Mouse (Mus musculus) cortical plate, adult 2 months (tissue): ENCODE measurements at regions not wholly inside any gene's neighbourhood (a gene's known extent, or its start where the extent isn't known, plus 50 kb on each side); places are given as distances from the start of the nearest gene placed in this dataset.

Experiments used
- CTCF ChIP-seq: fragments of 200-500 bp; IDR thresholded peaks from 2 replicates; pipeline ENCODE4 v1.5.1; 2011; ENCODE audit warnings: mild to moderate bottlenecking, control low read depth, low read length; ENCODE audit not compliant: insufficient read depth; ENCODE audit errors: extremely low read depth
- POLR2A ChIP-seq: fragments of 200-500 bp; IDR thresholded peaks from 2 replicates; pipeline ENCODE4 v1.6.1; 2011; ENCODE audit warnings: mild to moderate bottlenecking, low read length, control low read depth; ENCODE audit not compliant: insufficient read depth; ENCODE audit errors: extremely low read depth

DNA sequence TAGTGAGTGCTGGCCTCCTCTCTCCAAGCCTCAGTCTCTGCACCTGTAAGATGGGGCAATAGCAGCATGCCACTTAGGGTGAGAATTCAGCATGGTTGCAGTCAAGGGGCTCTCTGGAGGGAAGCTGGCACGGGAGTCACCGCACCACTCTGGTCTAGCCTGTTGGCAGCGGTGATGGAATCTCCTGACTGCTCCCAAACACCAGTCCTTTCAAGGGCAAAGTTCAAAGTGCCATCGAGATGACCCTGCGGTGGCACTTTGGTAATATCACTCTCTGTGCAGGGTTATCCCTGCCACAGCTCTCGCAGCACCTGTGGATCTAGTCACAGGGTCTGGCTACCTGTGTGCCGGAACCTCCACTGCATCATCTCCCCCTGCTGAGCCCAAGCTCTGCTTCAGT, 54.3 kb upstream of the Slc45a1 start:
- TF ChIP-seq CTCF (no peak), POLR2A (no peak)
